Mouse (Mus musculus) cerebellum, adult 11 months (tissue): Measurements from ENCODE around the gene Vmn1r79.
"Not testable (repeated sequence)": the region's sequence is repeated elsewhere in the genome, so short reads cannot be mapped to it uniquely, and the experiment has no call there.

Source experiments
- DNase-seq: peaks from one replicate; pipeline ENCODE4 v3.0.0; 2022

Gene Vmn1r79

DNA sequence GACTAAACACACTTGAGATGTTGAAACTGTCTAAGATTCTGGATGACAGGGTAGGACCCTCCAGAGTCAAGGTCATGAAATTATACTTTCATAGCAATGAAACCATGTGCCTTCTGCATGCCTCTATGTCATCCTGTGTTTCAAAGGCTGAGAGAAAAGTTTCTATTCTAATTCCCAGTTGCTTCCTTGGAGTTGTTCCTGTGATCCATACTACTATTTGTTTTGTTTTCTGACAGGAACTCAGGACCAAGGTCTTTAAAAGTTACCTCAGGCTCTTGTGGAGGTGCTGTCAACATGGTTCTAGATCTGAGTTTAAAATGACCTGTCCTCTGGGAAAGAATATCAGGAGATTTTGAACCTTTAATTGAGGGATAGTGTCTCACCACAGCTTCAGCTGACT, at the start of gene Vmn1r79:
TSS of gene Vmn1r79 (plus strand) at position 301 of the 400 bp plus-strand sequence.
- DNase-seq = not testable (repeated sequence)

DNA sequence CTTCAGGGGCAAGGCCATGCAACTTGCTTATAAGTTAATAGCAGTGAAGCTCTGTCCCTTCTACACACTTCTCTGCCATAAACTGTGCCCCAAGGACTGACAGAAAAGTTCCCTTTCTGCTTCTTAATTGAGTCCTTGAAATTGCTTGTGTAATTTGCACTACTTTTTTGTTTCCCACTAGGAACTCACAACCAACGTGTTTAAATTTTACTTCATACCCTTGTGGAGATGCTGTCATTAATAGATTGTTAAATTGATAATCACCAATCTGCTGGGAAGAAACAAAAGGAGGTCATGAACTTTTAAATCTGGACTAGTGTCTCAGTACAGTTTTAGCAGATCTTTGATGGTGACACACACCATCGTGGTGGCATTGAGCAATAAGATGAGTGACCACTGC, 21.1 kb upstream of the Vmn1r79 start, which contains the start of gene Vmn1r78:
TSS of gene Vmn1r78 (plus strand) at position 301 of the 400 bp plus-strand sequence.
- DNase-seq = no peak

DNA sequence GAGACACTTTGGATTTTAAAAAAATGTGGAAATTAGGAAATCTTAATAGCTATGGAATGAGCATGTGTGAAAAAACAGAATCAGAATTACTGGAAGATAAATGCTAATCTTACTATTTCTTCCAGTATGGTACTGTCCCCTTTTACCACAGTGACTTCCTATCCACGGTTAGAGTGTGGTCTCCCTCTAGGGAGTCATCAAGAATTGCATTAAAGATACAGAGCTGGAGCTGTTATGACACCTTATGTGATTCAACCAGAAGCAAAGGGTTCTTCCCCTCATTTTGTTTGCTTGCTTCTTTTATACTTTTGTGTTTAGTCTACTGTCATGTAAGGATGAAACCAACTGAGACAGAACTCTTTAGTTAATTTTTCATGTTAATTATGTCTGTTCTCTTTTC, 14.6 kb upstream of the Vmn1r79 start:
- DNase-seq = not testable (repeated sequence)

DNA sequence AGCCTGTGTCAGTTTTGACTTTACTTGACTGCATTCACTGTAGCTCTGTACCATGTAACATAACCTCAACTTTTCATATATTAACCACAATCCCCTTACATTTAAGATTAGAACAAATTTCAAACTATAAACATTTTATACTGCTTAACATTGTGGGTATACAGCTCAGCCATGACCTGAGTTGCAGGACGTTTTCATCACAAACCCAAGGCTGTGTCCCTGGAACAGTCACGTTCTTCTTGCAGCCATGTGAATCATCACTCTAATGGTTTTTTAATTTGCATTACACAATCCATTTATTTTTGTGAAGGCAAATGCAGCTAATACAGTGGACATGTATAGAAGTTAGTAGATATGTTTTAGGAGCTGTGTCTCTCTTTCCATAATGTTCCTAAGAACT, 1.8 kb downstream of the Vmn1r79 start:
- DNase-seq = not testable (repeated sequence)

DNA sequence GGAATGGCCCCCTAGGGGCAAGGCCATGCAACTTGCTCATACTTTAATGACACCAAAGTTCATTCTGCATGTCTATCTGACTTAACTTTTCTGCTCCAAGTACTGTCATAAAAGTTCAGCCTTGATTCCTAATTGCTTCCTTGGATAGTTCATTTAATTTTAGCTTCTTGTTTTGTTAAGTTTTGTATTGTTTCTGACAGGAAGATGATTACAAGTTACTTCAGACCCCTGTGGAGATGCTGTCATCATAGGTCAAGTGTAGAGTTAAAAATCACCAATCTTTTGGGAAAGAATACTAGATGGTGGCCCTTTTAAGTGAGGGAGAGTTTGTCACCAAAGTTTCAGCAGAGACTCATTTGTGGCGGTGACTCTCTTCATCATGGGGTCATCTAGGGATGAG, 17.9 kb downstream of the Vmn1r79 start, which contains the start of gene Vmn1r80:
TSS of gene Vmn1r80 (plus strand) at position 301 of the 400 bp plus-strand sequence.
- DNase-seq = no peak

DNA sequence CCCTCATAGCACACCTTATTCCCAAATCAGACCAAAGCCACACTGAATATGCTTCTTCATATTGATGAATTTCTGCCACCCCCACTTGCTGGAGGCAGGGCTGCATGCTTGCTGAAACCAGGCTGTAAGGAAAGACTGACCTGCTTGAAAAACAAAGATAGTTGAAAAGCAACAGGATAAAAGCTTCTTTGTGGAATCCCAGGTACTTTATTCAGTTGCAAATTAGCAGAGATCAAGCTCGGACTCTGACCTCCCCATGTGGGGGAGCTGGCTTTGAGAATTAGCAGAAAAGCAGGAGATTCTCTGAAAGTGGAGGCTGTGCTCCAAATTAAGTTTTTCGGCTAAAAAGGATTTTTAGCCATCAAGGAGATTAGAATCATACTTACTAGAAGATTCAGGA, 33.1 kb downstream of the Vmn1r79 start:
- DNase-seq = no peak
